Mouse (Mus musculus) gonadal fat pad, adult 2 months (tissue): ENCODE data around the gene Gm42417. TPM values are rescaled to one million over a fixed set of nuclear protein-coding genes. Genes with fewer than 3 reads are reported as not detected.
"Not testable (repeated sequence)": the region's sequence is repeated elsewhere in the genome, so short reads cannot be mapped to it uniquely, and the experiment has no call there.

ENCODE experiments used
- DNase-seq: peaks from one replicate; pipeline ENCODE4 v3.0.0-alpha.2; 2012; ENCODE audit warnings: low read depth
- polyA plus RNA-seq: library from polyadenylated mRNA; depleted of rRNA; stranded (reverse); fragments of >200 nt; gene quantifications from 2 replicates; pipeline ENCODE4 v1.2.3, GENCODE M21; 2012

Gene Gm42417
- polyA plus RNA-seq, 1 experiment = not detected

GRCm38 (mm10) chr1:36545845-36546600, 6.8 kb upstream of the Gm42417 start:
- DNase-seq = no peak

- DNase-seq = no peak
Measured at GRCm38 (mm10) chr1:36545382-36545781, 6.2 kb upstream of the Gm42417 start.

GRCm38 (mm10) chr1:36542925-36543324, 3.7 kb upstream of the Gm42417 start:
- DNase-seq = no peak

- DNase-seq = no peak
Measured at GRCm38 (mm10) chr1:36541844-36542243, 2.6 kb upstream of the Gm42417 start.

GRCm38 (mm10) chr1:36540807-36541206, 1.6 kb upstream of the Gm42417 start:
- no peak for DNase-seq

GRCm38 (mm10) chr1:36540132-36540531, 903 bp upstream of the Gm42417 start:
- no peak for DNase-seq

- no peak for DNase-seq
Measured at GRCm38 (mm10) chr1:36538727-36539126, 502 bp downstream of the Gm42417 start.

GRCm38 (mm10) chr1:36536783-36537182, 2.4 kb downstream of the Gm42417 start, which contains the start of gene Ankrd23:
Ankrd23 (minus strand) TSS chr1:36536883.
- not testable (repeated sequence) for DNase-seq

GRCm38 (mm10) chr1:36536397-36536728, 2.9 kb downstream of the Gm42417 start:
- no peak for DNase-seq

- no peak for DNase-seq
Measured at GRCm38 (mm10) chr1:36535477-36536396, 3.5 kb downstream of the Gm42417 start.

GRCm38 (mm10) chr1:36534595-36535058, 4.6 kb downstream of the Gm42417 start:
- DNase-seq = no peak

GRCm38 (mm10) chr1:36533546-36533945, 5.7 kb downstream of the Gm42417 start:
- no peak for DNase-seq

- no peak for DNase-seq
Measured at GRCm38 (mm10) chr1:36531461-36531860, 7.8 kb downstream of the Gm42417 start.

- DNase-seq = no peak
Measured at GRCm38 (mm10) chr1:36530962-36531361, 8.3 kb downstream of the Gm42417 start.

GRCm38 (mm10) chr1:36530485-36530884, 8.7 kb downstream of the Gm42417 start:
- no peak for DNase-seq

- no peak for DNase-seq
Measured at GRCm38 (mm10) chr1:36529875-36530274, 9.4 kb downstream of the Gm42417 start.

GRCm38 (mm10) chr1:36529274-36529673, 10.0 kb downstream of the Gm42417 start:
- no peak for DNase-seq

- no peak for DNase-seq
Measured at GRCm38 (mm10) chr1:36528351-36528750, 10.9 kb downstream of the Gm42417 start.

- DNase-seq = no peak
Measured at GRCm38 (mm10) chr1:36526903-36527302, 12.3 kb downstream of the Gm42417 start.

GRCm38 (mm10) chr1:36525774-36526173, 13.5 kb downstream of the Gm42417 start:
- no peak for DNase-seq

GRCm38 (mm10) chr1:36524058-36524457, 15.2 kb downstream of the Gm42417 start:
- DNase-seq = no peak

GRCm38 (mm10) chr1:36523332-36524013, 15.8 kb downstream of the Gm42417 start:
- DNase-seq = no peak
